Mouse (Mus musculus): ENCODE measurements around the gene Adgrb2.

The Adgrb2 gene

DNA sequence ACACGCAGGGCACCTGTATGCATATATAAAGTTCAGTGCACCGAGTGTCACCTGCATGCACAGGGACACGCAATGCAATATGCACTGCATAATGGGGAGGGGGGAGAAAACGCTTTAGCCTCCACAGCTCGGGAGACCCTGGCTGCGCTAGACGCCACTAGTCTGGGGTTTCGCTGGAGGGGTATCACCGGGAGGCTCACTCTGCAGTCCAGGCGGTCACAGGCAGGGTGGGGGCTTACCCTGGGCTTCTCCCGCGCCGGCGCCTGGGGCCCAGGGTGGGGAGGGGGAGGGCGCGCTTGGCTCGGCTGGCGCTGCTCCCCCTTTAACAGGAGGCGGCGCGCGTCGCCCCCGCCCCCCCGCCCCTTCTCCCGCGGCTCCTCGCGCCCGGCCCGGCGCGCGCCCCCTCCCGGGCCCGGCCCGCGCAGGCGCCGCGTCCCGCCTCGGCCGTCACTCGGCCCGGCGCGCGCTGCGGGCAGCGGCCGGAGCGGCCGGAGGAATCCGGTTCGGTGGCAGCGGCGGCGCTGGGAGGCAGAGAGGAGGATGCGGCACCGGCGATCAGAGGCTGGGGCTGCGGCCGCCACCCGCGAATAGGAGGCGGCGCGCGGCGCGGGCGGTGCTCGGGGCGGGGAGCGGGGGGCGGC is at the start of gene Adgrb2:
Gene Adgrb2 (plus strand): TSS at position 450 of the 641 bp plus-strand sequence.
- no peak for DNase-seq (ENCODE audit: low spot score)

- no peak for DNase-seq (ENCODE audit: low spot score)
Observed at GRCm38 (mm10) chr4:129951359-129951821, 33.3 kb upstream of the Adgrb2 start.

DNA sequence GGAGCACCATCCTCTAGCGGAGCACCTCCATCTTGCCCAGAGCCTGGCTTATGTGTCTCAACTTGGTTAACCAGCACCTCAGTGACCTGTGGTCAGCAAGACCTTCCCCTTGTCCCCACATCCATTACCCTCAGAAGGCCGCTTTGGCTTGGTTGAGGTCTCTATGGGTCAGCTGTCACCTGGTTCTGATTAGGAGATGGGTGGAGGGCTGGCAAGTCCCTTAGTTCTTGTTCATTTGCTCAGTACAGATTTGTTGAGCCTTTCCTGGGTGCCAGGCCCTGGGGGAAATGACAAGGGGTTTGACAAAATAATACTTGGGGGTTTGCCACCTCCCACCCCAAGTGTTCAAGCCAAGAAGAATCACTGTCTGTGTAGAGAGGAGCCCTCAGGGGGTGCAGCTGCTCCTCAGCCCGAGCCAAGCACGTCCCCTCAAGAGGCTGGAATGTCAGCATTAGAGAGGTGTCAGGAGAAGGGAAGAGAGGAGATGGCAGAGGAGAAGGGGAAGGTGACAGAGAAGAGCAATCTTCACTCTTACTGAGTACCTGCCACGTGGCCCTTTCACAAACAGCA is 32.3 kb upstream of the Adgrb2 start:
- DNase-seq (ENCODE audit: low spot score): no peak

DNA sequence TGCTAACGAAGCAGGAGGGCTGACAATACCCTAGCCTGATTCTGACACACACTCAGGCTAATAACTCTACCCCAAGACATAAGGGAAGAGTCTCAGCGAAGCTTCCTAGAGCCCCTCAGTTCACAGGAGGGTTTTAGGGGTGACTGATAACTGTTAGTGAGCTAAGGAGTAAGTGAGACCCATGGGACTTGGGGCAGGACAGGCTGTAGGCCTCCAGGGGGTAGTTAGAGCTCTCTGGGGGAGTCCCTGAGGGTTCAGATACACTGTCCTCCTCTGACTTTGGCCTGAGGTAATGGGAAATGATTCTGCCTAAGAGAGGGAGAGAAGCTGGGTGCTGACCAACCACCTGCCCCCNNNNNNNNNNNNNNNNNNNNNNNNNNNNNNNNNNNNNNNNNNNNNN is 30.1 kb upstream of the Adgrb2 start:
- no peak for DNase-seq (ENCODE audit: low spot score)

- peak; percentile 86 for DNase-seq (ENCODE audit: low spot score)
Observed at GRCm38 (mm10) chr4:129960180-129960944, 24.3 kb upstream of the Adgrb2 start.

GRCm38 (mm10) chr4:129965294-129965693 is 19.4 kb upstream of the Adgrb2 start:
- DNase-seq (ENCODE audit: low spot score): no peak

DNA sequence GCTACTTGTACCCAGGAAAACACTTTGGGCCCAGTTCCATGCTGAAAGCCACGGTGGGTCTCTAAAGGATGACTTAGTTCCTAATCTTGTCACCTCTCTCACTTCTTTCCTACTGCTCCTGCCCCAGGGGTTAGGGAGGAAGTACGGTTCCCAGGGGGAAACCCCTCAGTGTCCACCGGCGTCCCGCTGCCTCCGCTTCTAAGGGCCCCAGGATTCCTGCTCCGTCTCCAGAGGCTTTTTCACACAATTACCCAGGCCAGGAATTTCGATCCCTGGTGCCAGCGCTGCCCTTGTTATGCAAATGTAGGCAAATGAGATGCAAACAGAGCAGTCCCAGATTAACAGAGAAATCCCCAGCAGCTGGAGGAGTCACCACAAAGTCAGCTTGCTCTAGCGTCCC is 18.5 kb upstream of the Adgrb2 start:
- no peak for DNase-seq (ENCODE audit: low spot score)

DNA sequence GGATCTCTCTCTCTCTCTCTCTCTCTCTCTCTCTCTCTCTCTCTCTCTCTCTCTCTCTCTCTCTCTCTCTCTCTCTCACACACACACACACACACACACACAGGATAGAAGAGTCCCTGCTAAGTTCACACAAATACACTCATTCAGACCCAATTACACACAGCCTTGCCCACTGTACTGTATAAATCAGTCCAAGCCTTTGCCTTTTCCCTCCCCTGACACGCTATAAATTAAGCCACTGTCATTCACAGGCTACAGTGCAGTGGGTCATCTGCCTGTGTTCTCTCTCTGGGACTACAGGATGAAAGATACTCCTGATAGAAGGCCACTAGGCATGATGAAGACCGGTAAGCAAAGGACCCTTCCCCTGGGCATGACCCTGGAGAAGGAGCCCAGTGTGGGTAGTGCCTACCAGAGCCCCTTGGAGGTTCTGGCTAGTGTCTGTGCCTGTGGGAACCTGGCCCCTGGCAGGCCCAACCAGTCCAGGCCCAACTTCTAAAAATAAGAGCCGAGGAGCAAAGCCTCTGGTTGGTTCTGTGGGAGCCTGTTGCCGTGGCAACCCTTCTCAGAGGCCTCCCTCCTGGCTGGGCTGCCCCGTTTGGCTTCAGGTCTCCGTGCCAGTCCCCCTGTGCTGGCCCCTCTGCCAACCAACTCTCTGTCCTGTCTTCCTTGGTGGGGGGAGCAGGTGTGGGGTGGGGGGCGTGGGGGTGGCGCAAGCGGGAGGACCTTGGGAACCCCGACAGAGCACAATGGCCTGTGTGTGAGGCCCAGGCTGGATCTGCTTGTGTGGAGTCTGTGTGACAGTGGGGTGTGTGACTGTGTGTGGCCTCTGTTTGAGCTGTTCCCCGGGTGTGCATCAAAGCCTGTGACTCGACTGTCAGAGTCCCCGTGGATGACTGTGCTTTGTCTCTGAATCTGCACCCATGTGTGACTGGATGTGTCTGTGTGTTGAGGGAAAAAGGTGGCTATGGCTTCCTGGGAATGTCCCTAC is 17.4 kb upstream of the Adgrb2 start:
- no peak for DNase-seq (ENCODE audit: low spot score)

- DNase-seq (ENCODE audit: low spot score): no peak
Observed at GRCm38 (mm10) chr4:129970168-129970567, 14.5 kb upstream of the Adgrb2 start.

GRCm38 (mm10) chr4:129970861-129971260 is 13.8 kb upstream of the Adgrb2 start:
- DNase-seq (ENCODE audit: low spot score): no peak

DNA sequence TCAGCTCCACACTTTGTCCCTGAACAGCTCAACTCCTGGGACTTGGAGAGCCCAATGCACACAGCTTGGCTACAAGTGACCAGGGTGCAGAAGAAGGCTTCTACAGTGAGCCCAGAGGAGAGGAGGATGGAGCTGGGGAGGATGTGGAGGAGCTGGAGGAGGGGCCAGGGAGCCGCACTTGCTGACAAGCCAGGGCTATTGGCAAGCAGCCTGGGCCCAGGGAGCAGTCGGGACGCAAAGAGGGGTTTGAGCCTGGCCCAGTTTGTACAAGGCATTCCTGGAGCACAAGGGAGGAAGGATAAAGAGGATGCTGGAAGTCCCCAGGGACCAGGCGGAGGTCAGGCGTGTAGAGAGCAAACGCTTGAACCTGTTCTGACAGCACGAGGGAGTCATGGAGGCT is 12.7 kb upstream of the Adgrb2 start:
- no peak for DNase-seq (ENCODE audit: low spot score)

DNA sequence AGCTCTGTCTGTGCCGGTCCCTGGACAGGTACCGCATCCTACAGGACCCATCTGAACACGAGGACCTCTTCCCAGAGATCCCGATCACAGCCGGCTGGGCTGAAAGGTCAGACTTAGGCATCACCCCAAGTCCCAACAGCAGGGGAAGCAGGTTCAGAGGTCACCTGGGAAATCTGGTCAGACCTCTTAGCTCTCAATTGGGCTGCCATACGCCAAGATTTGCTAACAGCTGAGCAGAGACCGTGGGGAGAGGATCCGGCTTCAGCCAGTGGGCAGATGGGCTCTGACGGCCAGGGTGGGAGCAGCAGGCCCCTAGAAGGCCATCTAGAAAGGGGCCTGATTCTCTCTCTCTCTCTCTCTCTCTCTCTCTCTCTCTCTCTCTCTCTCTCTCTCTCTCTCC is 10.4 kb upstream of the Adgrb2 start:
- no peak for DNase-seq (ENCODE audit: low spot score)

DNA sequence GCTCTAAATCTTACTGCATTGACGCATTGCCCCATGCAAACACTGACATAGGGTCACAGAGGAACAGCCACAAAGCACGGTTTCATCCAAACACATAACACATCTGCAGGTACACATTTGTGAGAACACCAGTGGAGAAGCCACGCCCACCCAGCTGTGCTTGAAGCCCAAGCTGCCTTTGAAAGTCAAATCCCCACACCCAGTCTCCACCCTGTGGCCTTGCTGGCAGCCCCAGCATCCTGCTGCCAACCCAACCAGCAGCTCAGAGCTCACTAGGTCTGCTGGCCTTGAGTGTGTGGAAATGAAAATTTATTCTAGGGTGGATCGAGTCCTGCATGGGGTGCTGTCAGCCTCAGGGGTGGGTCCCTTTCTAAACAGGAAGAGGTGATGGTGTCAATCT is 7.4 kb upstream of the Adgrb2 start:
- no peak for DNase-seq (ENCODE audit: low spot score)

GRCm38 (mm10) chr4:129978227-129978626 is 6.4 kb upstream of the Adgrb2 start:
- DNase-seq (ENCODE audit: low spot score): no peak

GRCm38 (mm10) chr4:129978930-129979329 is 5.7 kb upstream of the Adgrb2 start:
- DNase-seq (ENCODE audit: low spot score): no peak

DNA sequence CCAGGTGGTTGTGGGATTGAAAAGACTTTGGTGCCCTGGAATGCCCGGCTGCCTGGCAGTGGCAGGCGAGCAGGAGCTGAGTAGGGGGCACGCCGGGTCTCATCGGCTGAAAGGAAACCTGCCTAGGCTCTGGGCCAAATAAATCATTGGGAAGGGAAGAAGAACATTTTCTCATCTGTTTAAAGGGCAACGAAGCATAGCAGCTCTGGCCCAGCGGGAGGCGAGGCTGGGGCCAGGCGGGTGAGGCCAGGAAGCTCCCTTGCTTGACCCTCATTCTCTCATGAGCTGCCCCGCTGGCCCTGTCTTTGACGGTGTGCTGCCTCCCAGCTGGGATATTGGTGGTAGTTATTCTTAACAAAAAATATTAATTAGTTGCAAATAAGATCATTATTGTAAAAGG is 3.0 kb upstream of the Adgrb2 start:
- DNase-seq (ENCODE audit: low spot score): no peak

DNA sequence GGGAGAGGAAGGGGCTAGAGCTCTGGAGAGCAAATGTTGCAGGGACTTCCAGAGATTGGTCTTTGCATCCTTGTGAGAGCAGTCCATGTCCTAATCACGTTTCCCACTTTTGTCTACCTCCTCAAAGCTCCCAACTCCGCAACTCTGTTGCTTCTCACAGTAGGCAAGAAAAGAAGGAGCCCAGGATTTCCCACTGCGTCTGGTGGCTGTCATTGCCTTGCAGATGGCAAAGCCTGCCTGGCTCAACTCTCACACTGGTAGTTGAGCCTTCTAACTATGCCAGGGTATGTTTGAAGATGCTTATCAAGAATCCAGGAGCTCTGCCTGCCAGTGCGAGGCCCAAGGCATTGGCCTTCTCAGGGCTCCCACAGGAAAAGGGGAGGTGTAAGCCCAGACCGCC is 1.6 kb upstream of the Adgrb2 start:
- no peak for DNase-seq (ENCODE audit: low spot score)

GRCm38 (mm10) chr4:129983764-129984420 is 778 bp upstream of the Adgrb2 start:
- no peak for DNase-seq (ENCODE audit: low spot score)

DNA sequence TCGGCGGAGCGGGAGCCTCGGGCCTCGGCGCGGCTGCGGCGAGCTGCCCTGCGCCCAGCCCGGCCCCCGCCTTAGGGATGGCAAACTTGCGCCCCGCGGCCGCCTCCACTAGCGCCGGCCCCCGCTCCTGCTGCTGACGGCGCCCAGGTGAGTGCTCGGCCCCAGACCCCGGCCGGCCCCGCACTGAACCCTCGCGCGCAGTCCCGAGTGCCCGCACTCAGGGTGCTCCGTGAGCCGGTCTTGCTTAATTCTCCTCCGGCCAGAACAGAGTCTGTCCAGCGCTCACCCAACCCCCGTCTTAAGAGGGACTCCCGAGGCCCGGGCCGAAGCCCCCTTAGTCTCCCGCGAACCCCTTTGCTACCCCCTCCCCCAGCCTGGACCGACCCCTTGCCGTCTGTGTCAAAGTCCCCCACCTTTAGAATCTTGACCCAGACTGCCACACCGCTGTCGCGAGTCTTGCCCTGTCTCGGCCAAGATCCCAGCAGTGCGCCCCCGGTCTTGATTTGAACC is 546 bp downstream of the Adgrb2 start:
- DNase-seq (ENCODE audit: low spot score): no peak

GRCm38 (mm10) chr4:129985671-129986441 is 1.2 kb downstream of the Adgrb2 start:
- DNase-seq (ENCODE audit: low spot score): no peak

Measured in yolk sac, embryonic 10.5 days (tissue).